10 mouse cellular contexts compared by ENCODE assay signal in the genomic region with DNA sequence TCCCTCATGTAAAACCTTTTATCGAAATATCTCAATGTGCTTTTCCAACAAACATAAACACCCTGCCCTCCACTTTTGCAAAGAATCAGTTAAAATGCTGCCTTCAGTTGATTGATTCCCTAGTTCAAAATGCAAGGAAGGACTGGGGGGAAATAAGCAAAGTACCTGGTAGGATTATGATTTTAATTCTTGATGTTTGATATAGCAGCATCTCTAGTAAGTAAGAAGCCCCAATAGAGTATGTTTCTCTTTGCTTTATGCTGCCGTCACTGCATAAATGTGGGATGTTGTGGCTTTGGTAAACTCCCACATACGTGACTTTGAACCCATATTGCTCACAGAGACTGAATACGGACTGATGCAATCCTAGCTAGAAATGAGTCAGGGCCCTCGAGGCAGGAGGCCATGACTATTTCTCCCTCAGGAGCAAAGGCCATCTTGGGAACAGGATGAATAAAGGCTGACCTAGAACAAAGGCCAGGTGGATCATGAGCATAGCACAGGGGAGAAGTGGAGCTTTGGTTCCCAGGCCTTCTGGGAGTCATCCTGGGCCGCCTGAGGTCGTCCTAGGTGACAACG.
DNase-seq lines count a peak whose midpoint lies in the region; ATAC-seq and TF ChIP-seq lines count a peak whose summit lies in the region.
"Had no signal": no experiment of that assay in that cellular context is flagged by ENCODE, and none has a peak within 500 bp of the region (broad histone marks: within the 10 kb centered on the region; RNA-seq: fewer than 3 reads in every experiment).

No protein-coding gene starts in this region.

- no peak for DNase-seq in heart, embryonic 10.5 days (ENCODE audit: low spot score)
- no peak for DNase-seq in heart, adult 18-20 months
- peak; percentile 32 for DNase-seq in lung, postnatal 0 days (ENCODE audit: low spot score)
- no peak for DNase-seq in lung, postnatal 25 days (ENCODE audit: low spot score)
- DNase-seq in midbrain, embryonic 11.5 days (ENCODE audit: low spot score, missing footprints) = no peak
- no peak for DNase-seq in cerebellum, adult 2 months
- no peak for DNase-seq in thymus, adult 2 months
- DNase-seq: cerebellum, postnatal 14 days had no signal

- WGBS in heart, embryonic 10.5 days = 70% methylated on average over 8 of the region's 8 CpGs
- WGBS in lung, postnatal 0 days = 67% methylated on average over 8 of the region's 8 CpGs
- WGBS in intestine, embryonic 16.5 days = 77% methylated on average over 8 of the region's 8 CpGs
- WGBS in midbrain, embryonic 11.5 days = 83% methylated on average over 8 of the region's 8 CpGs
- WGBS in cerebellum, adult 2 months = 93% methylated on average over 8 of the region's 8 CpGs
- 74% methylated on average over 8 of the region's 8 CpGs for WGBS in thymus, adult 2 months

- H3K9ac ChIP-seq in lung, postnatal 0 days (replicated peaks; ENCODE audit: low read depth) = no peak overlapping the region
- H3K9ac ChIP-seq in intestine, embryonic 16.5 days (ENCODE audit: low read depth, low read length) = no peak overlapping the region
- no peak overlapping the region for H3K9ac ChIP-seq in midbrain, embryonic 11.5 days (ENCODE audit: low read length)
- H3K9ac ChIP-seq: liver, embryonic 15.5 days had no signal

- peaks cover 31% of the 10 kb centered on the region for H3K4me1 ChIP-seq in heart, embryonic 10.5 days
- peaks cover 7% of the 10 kb centered on the region; the same call in 1 of the 2 replicates for H3K4me1 ChIP-seq in lung, postnatal 0 days (ENCODE audit: insufficient read depth, low read depth, low read length)
- peaks cover 16% of the 10 kb centered on the region for H3K4me1 ChIP-seq in intestine, embryonic 16.5 days (ENCODE audit: control insufficient read depth, insufficient read depth, low read length)
- H3K4me1 ChIP-seq in midbrain, embryonic 11.5 days (ENCODE audit: control insufficient read depth, insufficient read depth, low read length) = peaks cover 13% of the 10 kb centered on the region
- peaks cover 3% of the 10 kb centered on the region; the same call in 1 of the 2 replicates for H3K4me1 ChIP-seq in cerebellum, adult 2 months (ENCODE audit: control insufficient read depth, insufficient read depth, low read length)
- peaks cover 12% of the 10 kb centered on the region for H3K4me1 ChIP-seq in thymus, adult 2 months (replicated peaks; ENCODE audit: control insufficient read depth, insufficient read depth, low read length)

- H3K27ac ChIP-seq in heart, embryonic 10.5 days = peak overlapping the region; percentile 42; the same call in 1 of the 2 replicates
- H3K27ac ChIP-seq in lung, postnatal 0 days (ENCODE audit: low read length) = peak overlapping the region; percentile 68
- peak overlapping the region; percentile 11; the same call in 1 of the 2 replicates for H3K27ac ChIP-seq in intestine, embryonic 16.5 days (ENCODE audit: low read length)
- no peak overlapping the region for H3K27ac ChIP-seq in midbrain, embryonic 11.5 days (ENCODE audit: low read depth, low read length)
- no peak overlapping the region for H3K27ac ChIP-seq in cerebellum, adult 2 months (ENCODE audit: insufficient read depth, low read length)
- H3K27ac ChIP-seq in thymus, adult 2 months (ENCODE audit: control insufficient read depth, insufficient read depth, low read length) = no peak overlapping the region
- H3K27ac ChIP-seq: liver, embryonic 15.5 days had no signal

- no peaks in the 10 kb centered on the region for H3K27me3 ChIP-seq in heart, embryonic 10.5 days (ENCODE audit: insufficient read depth, poor library complexity, severe bottlenecking)
- no peaks in the 10 kb centered on the region for H3K27me3 ChIP-seq in lung, postnatal 0 days (replicated peaks; ENCODE audit: insufficient read depth, low read length)
- no peaks in the 10 kb centered on the region for H3K27me3 ChIP-seq in intestine, embryonic 16.5 days (replicated peaks; ENCODE audit: control insufficient read depth, insufficient read depth, low read length)
- H3K27me3 ChIP-seq in midbrain, embryonic 11.5 days (ENCODE audit: control insufficient read depth, insufficient read depth, low read length) = no peaks in the 10 kb centered on the region
- no peaks in the 10 kb centered on the region for H3K27me3 ChIP-seq in cerebellum, adult 2 months (ENCODE audit: control insufficient read depth, insufficient read depth, low read length)
- no peaks in the 10 kb centered on the region for H3K27me3 ChIP-seq in thymus, adult 2 months (ENCODE audit: control insufficient read depth, insufficient read depth, low read length)
- H3K27me3 ChIP-seq: liver, embryonic 15.5 days had no signal

- H3K4me2 ChIP-seq in lung, postnatal 0 days (replicated peaks; ENCODE audit: low read depth, low read length) = no peak overlapping the region
- no peak overlapping the region for H3K4me2 ChIP-seq in intestine, embryonic 16.5 days (ENCODE audit: low read depth, low read length)
- H3K4me2 ChIP-seq in midbrain, embryonic 11.5 days = no peak overlapping the region
- H3K4me2 ChIP-seq: liver, embryonic 15.5 days had no signal

- TF ChIP-seq POLR2A in cerebellum, adult 2 months (IDR thresholded peaks at IDR 0.05; ENCODE audit: borderline replicate concordance, insufficient read depth, low read length) = no peak
- no peak for TF ChIP-seq POLR2A in thymus, adult 2 months (IDR thresholded peaks at IDR 0.05; ENCODE audit: control insufficient read depth, extremely low read depth, insufficient read depth, low read length, poor library complexity)

- ATAC-seq in lung, postnatal 0 days = no peak
- peak; percentile 43 for ATAC-seq in intestine, embryonic 16.5 days
- no peak for ATAC-seq in midbrain, embryonic 11.5 days (ENCODE audit: low FRiP score)

- H3K9me3 ChIP-seq in heart, embryonic 10.5 days = no peaks in the 10 kb centered on the region
- H3K9me3 ChIP-seq in lung, postnatal 0 days (ENCODE audit: low read length) = no peaks in the 10 kb centered on the region
- no peaks in the 10 kb centered on the region for H3K9me3 ChIP-seq in intestine, embryonic 16.5 days (ENCODE audit: control insufficient read depth, low read length)
- no peaks in the 10 kb centered on the region for H3K9me3 ChIP-seq in midbrain, embryonic 11.5 days (ENCODE audit: control insufficient read depth, low read length)
- H3K9me3 ChIP-seq: liver, embryonic 15.5 days had no signal

- no peak for TF ChIP-seq CTCF in lung, postnatal 0 days (IDR thresholded peaks at IDR 0.05)
- no peak for TF ChIP-seq CTCF in cerebellum, adult 2 months (IDR thresholded peaks at IDR 0.05; ENCODE audit: borderline replicate concordance, insufficient read depth, low read depth, low read length)
- TF ChIP-seq CTCF in thymus, adult 2 months (IDR thresholded peaks at IDR 0.05; ENCODE audit: borderline replicate concordance, control insufficient read depth, extremely low read depth, insufficient read depth, low read length, poor library complexity) = no peak

- no peak for TF ChIP-seq EP300 in lung, postnatal 0 days (IDR thresholded peaks at IDR 0.05)

- no peak overlapping the region for H3K4me3 ChIP-seq in heart, embryonic 10.5 days
- H3K4me3 ChIP-seq in lung, postnatal 0 days (ENCODE audit: low read depth, low read length) = no peak overlapping the region
- no peak overlapping the region for H3K4me3 ChIP-seq in intestine, embryonic 16.5 days (ENCODE audit: low read length)
- no peak overlapping the region for H3K4me3 ChIP-seq in midbrain, embryonic 11.5 days (ENCODE audit: low read depth, low read length)
- H3K4me3 ChIP-seq in cerebellum, adult 2 months (replicated peaks; ENCODE audit: insufficient read depth, low read depth, low read length) = no peak overlapping the region
- no peak overlapping the region for H3K4me3 ChIP-seq in thymus, adult 2 months (ENCODE audit: control insufficient read depth, insufficient read depth, low read length)
- H3K4me3 ChIP-seq: liver, embryonic 15.5 days had no signal

- H3K36me3 ChIP-seq in heart, embryonic 10.5 days = no peaks in the 10 kb centered on the region
- no peaks in the 10 kb centered on the region for H3K36me3 ChIP-seq in lung, postnatal 0 days (ENCODE audit: insufficient read depth, low read length)
- H3K36me3 ChIP-seq in intestine, embryonic 16.5 days (ENCODE audit: control insufficient read depth, insufficient read depth, low read length) = no peaks in the 10 kb centered on the region
- H3K36me3 ChIP-seq in midbrain, embryonic 11.5 days (ENCODE audit: control insufficient read depth, insufficient read depth, low read length) = no peaks in the 10 kb centered on the region
- H3K36me3 ChIP-seq in thymus, adult 2 months (ENCODE audit: control insufficient read depth, insufficient read depth, low read length) = no peaks in the 10 kb centered on the region
- H3K36me3 ChIP-seq: liver, embryonic 15.5 days had no signal

Comparison
In these comparisons a context has a peak if more than half of its experiments do, and no peak if none do; other contexts are left out.
1. H3K27ac ChIP-seq: peak in heart, embryonic 10.5 days (single experiment), lung, postnatal 0 days (single experiment) and intestine, embryonic 16.5 days (single experiment); none in midbrain, embryonic 11.5 days (single experiment), cerebellum, adult 2 months (single experiment) and thymus, adult 2 months (single experiment).